Mouse (Mus musculus) intestine, embryonic 14.5 days (tissue): ENCODE measurements around the gene Abcg2. TPM values are rescaled to one million over a fixed set of nuclear protein-coding genes. Genes with fewer than 3 reads are reported as not detected.

Source experiments
- ATAC-seq: fragments of 200-750 bp; cut with Nextera tagmentation; replicated peaks from 2 replicates; pipeline ENCODE4 v1.8.0; 2017; ENCODE audit warnings: low read depth, moderate number of reproducible peaks, moderate TSS enrichment, moderate library complexity; ENCODE audit not compliant: low FRiP score, low TSS enrichment
- DNase-seq: peaks from one replicate; pipeline ENCODE4 v3.0.0-alpha.2; 2018; ENCODE audit warnings: low spot score
- H3K27ac ChIP-seq: fragments of 300-500 bp; sonication (generic); 2 replicates; pipeline ENCODE4 v1.5.1; 2014; ENCODE audit warnings: low read depth, mild to moderate bottlenecking, control low read depth
- H3K27me3 ChIP-seq: fragments of 300-500 bp; sonication (generic); replicated peaks from 2 replicates; pipeline ENCODE4 v1.6.1; 2014; ENCODE audit warnings: low read length, control low read depth; ENCODE audit not compliant: control insufficient read depth, insufficient read depth
- H3K36me3 ChIP-seq: fragments of 300-500 bp; sonication (generic); 2 replicates; pipeline ENCODE4 v1.6.1; 2014; ENCODE audit warnings: low read length, control low read depth; ENCODE audit not compliant: control insufficient read depth, insufficient read depth
- H3K4me1 ChIP-seq: fragments of 300-500 bp; sonication (generic); replicated peaks from 2 replicates; pipeline ENCODE4 v1.6.1; 2014; ENCODE audit warnings: low read length, control low read depth, mixed read lengths; ENCODE audit not compliant: control insufficient read depth, insufficient read depth
- H3K4me2 ChIP-seq: fragments of 300-500 bp; sonication (generic); 2 replicates; pipeline ENCODE4 v1.6.1; 2014; ENCODE audit warnings: low read length
- H3K4me3 ChIP-seq: fragments of 300-500 bp; sonication (generic); 2 replicates; pipeline ENCODE4 v1.5.1; 2014; ENCODE audit warnings: low read depth, low read length, control low read depth, mixed read lengths
- H3K9ac ChIP-seq: fragments of 300-500 bp; sonication (generic); 2 replicates; pipeline ENCODE4 v1.6.1; 2014; ENCODE audit warnings: mild to moderate bottlenecking, low read length
- H3K9me3 ChIP-seq: fragments of 300-500 bp; sonication (generic); 2 replicates; pipeline ENCODE4 v1.6.1; 2016; ENCODE audit warnings: low read length, control low read depth; ENCODE audit not compliant: control insufficient read depth
- WGBS: fragments of 180-500 bp; shearing (Covaris S2); extraction: QIAGEN DNeasy Blood & Tissue Kit; methylation state at CpG from one replicate; pipeline ENCODE4 v1.1.7; 2014; 5-methylcytosine and 5-hydroxymethylcytosine counted together
- polyA plus RNA-seq: library from polyadenylated mRNA; unstranded; fragments of >200 nt; fragmentation: Nextera tagmentation; extraction: Ambion mirVana; gene quantifications from 2 replicates; pipeline ENCODE4 v1.2.1, GENCODE M21; 2014

Gene Abcg2
- polyA plus RNA-seq, 1 experiment from 2014 or later: 74.1 TPM

- no peaks in the 10 kb centered on the region for H3K4me1 ChIP-seq
- H3K27me3 ChIP-seq: no peaks in the 10 kb centered on the region
- no peak overlapping the region for H3K27ac ChIP-seq
- peaks cover 31% of the 10 kb centered on the region for H3K36me3 ChIP-seq
- no peak for ATAC-seq
- H3K4me2 ChIP-seq: no peak overlapping the region
- 93% methylated on average over 3 of the region's 3 CpGs for WGBS
- DNase-seq: no peak
- no peaks in the 10 kb centered on the region for H3K9me3 ChIP-seq
- H3K4me3 ChIP-seq: no peak overlapping the region
- H3K9ac ChIP-seq: no peak overlapping the region
Measured at GRCm38 (mm10) chr6:58678530-58678929, 94.2 kb downstream of the Abcg2 start.

- Histone ChIP-seq H3K4me3 (no peak overlapping the region), H3K4me1 (no peaks in the 10 kb centered on the region), H3K9ac (no peak overlapping the region), H3K27ac (no peak overlapping the region), H3K27me3 (no peaks in the 10 kb centered on the region), H3K9me3 (no peaks in the 10 kb centered on the region), H3K36me3 (peaks cover 7% of the 10 kb centered on the region; the same call in 1 of the 2 replicates), H3K4me2 (no peak overlapping the region)
- ATAC-seq (no peak), DNase-seq (no peak)
- WGBS: 54% methylated on average over 2 of the region's 2 CpGs
Measured at GRCm38 (mm10) chr6:58691584-58691983, 107.3 kb downstream of the Abcg2 start.

GRCm38 (mm10) chr6:58694257-58694656 lies 109.9 kb downstream of the Abcg2 start:
- H3K9me3 ChIP-seq: no peaks in the 10 kb centered on the region
- ATAC-seq: no peak

GRCm38 (mm10) chr6:58694765-58695164 lies 110.4 kb downstream of the Abcg2 start:
- DNase-seq (no peak), ATAC-seq (no peak)
- Histone ChIP-seq H3K27ac (no peak overlapping the region), H3K4me2 (no peak overlapping the region), H3K27me3 (no peaks in the 10 kb centered on the region), H3K36me3 (peaks cover 7% of the 10 kb centered on the region; the same call in 1 of the 2 replicates), H3K9me3 (no peaks in the 10 kb centered on the region), H3K9ac (no peak overlapping the region), H3K4me1 (no peaks in the 10 kb centered on the region), H3K4me3 (no peak overlapping the region)
- WGBS: 87% methylated on average over 1 of the region's 1 CpGs

More at GRCm38 (mm10) chr6:58694257-58694656, 109.9 kb downstream of the Abcg2 start:
- H3K4me2 ChIP-seq: no peak overlapping the region
- WGBS: 73% methylated on average over 2 of the region's 2 CpGs
- H3K9ac ChIP-seq: no peak overlapping the region
- no peak overlapping the region for H3K4me3 ChIP-seq
- H3K27ac ChIP-seq: no peak overlapping the region
- H3K27me3 ChIP-seq: no peaks in the 10 kb centered on the region
- peaks cover 7% of the 10 kb centered on the region; the same call in 1 of the 2 replicates for H3K36me3 ChIP-seq
- no peak for DNase-seq
- H3K4me1 ChIP-seq: no peaks in the 10 kb centered on the region

GRCm38 (mm10) chr6:58710369-58710768 lies 126.0 kb downstream of the Abcg2 start:
- Histone ChIP-seq H3K4me1 (no peaks in the 10 kb centered on the region), H3K4me2 (no peak overlapping the region), H3K4me3 (no peak overlapping the region), H3K9ac (no peak overlapping the region), H3K27ac (no peak overlapping the region), H3K27me3 (no peaks in the 10 kb centered on the region), H3K36me3 (no peaks in the 10 kb centered on the region), H3K9me3 (no peaks in the 10 kb centered on the region)
- no peak for DNase-seq
- no peak for ATAC-seq
- 94% methylated on average over 1 of the region's 1 CpGs for WGBS

GRCm38 (mm10) chr6:58711909-58712308 lies 127.6 kb downstream of the Abcg2 start:
- WGBS: 29% methylated on average over 2 of the region's 2 CpGs
- Histone ChIP-seq H3K9ac (no peak overlapping the region), H3K9me3 (no peaks in the 10 kb centered on the region)

GRCm38 (mm10) chr6:58733851-58734250 lies 149.5 kb downstream of the Abcg2 start:
- no peaks in the 10 kb centered on the region for H3K36me3 ChIP-seq
- H3K4me1 ChIP-seq: no peaks in the 10 kb centered on the region
- H3K27me3 ChIP-seq: no peaks in the 10 kb centered on the region
- no peak overlapping the region for H3K4me3 ChIP-seq
- no peak overlapping the region for H3K4me2 ChIP-seq
- DNase-seq: no peak
- H3K27ac ChIP-seq: no peak overlapping the region
- 70% methylated on average over 2 of the region's 2 CpGs for WGBS
- no peak for ATAC-seq
- no peaks in the 10 kb centered on the region for H3K9me3 ChIP-seq
- H3K9ac ChIP-seq: no peak overlapping the region

More at GRCm38 (mm10) chr6:58711909-58712308, 127.6 kb downstream of the Abcg2 start:
- DNase-seq: no peak
- no peak overlapping the region for H3K4me2 ChIP-seq
- no peaks in the 10 kb centered on the region for H3K27me3 ChIP-seq
- H3K4me3 ChIP-seq: no peak overlapping the region
- H3K36me3 ChIP-seq: no peaks in the 10 kb centered on the region
- ATAC-seq: peak; percentile 75
- no peak overlapping the region for H3K27ac ChIP-seq
- H3K4me1 ChIP-seq: no peaks in the 10 kb centered on the region

GRCm38 (mm10) chr6:58735090-58735489 lies 150.8 kb downstream of the Abcg2 start:
- no peak for DNase-seq

More at GRCm38 (mm10) chr6:58735090-58735489, 150.8 kb downstream of the Abcg2 start:
- ATAC-seq: no peak
- Histone ChIP-seq H3K9me3 (no peaks in the 10 kb centered on the region), H3K4me1 (no peaks in the 10 kb centered on the region), H3K27ac (no peak overlapping the region), H3K4me2 (no peak overlapping the region), H3K4me3 (no peak overlapping the region), H3K27me3 (no peaks in the 10 kb centered on the region), H3K36me3 (no peaks in the 10 kb centered on the region), H3K9ac (no peak overlapping the region)
- WGBS: 63% methylated on average over 1 of the region's 1 CpGs
